Mouse (Mus musculus) layer of hippocampus, adult 6 months (tissue): ENCODE results near the gene Pde1a. TPM values are rescaled to one million over a fixed set of nuclear protein-coding genes. Genes with fewer than 3 reads are reported as not detected.

Experiments
- long read RNA-seq, 2 experiments: library from polyadenylated mRNA; unstranded; transcript quantifications; one replicate each; pipeline ENCODE4 v2.0.0; 2019 to 2020
- polyA plus RNA-seq: library from polyadenylated mRNA; unstranded; fragments of <200 nt; fragmentation: Nextera tagmentation; gene quantifications from 2 replicates; pipeline ENCODE4 v1.2.3, GENCODE M21; 2021

The Pde1a gene
- 92.1 and 103 TPM in 2 replicates for polyA plus RNA-seq
- long read RNA-seq, experiment 1, partial matches to known transcripts: 114 of 130 reads
- long read RNA-seq, experiment 1, other reads (novel, unspliced or antisense): 16 of 130 reads
- long read RNA-seq, experiment 2, partial matches to known transcripts: 326 of 382 reads
- long read RNA-seq, experiment 2, other reads (novel, unspliced or antisense): 56 of 382 reads

GRCm38 (mm10) chr2:80128861-80129698, at the start of gene Pde1a:
Gene Pde1a (minus strand): TSS chr2:80129458.

Other genes starting within 250 kb of the Pde1a start
- gene Prdx6b, start 163.0 kb upstream of the Pde1a start, polyA plus RNA-seq: not detected in 2 replicates
- gene Dnajc10, start 186.0 kb upstream of the Pde1a start, polyA plus RNA-seq: 25.4 and 28.5 TPM in 2 replicates